Mouse (Mus musculus) liver, postnatal 0 days (tissue): ENCODE measurements around the gene Scube2. TPM values are rescaled to one million over a fixed set of nuclear protein-coding genes. Genes with fewer than 3 reads are reported as not detected.

Source experiments
- ATAC-seq: fragments of 200-750 bp; cut with Nextera tagmentation; 2 replicates; pipeline ENCODE4 v1.8.0; 2017; ENCODE audit warnings: mild to moderate bottlenecking, moderate library complexity
- DNase-seq: peaks from one replicate; pipeline ENCODE4 v3.0.0-alpha.2; 2016
- H3K27ac ChIP-seq: fragments of 300-500 bp; sonication (generic); 2 replicates; pipeline ENCODE4 v1.5.1; 2014; ENCODE audit warnings: antibody characterized with exemption, moderate library complexity, mild to moderate bottlenecking, low read depth
- H3K27me3 ChIP-seq: fragments of 300-500 bp; sonication (generic); 2 replicates; pipeline ENCODE4 v1.6.1; 2014; ENCODE audit warnings: low read length, control low read depth, mixed read lengths; ENCODE audit not compliant: insufficient read depth
- H3K36me3 ChIP-seq: fragments of 300-500 bp; sonication (generic); replicated peaks from 2 replicates; pipeline ENCODE4 v1.6.1; 2014; ENCODE audit warnings: mild to moderate bottlenecking, control low read depth, low read length, moderate library complexity, mixed read lengths; ENCODE audit not compliant: insufficient read depth
- H3K4me1 ChIP-seq: fragments of 300-500 bp; sonication (generic); 2 replicates; pipeline ENCODE4 v1.6.1; 2014; ENCODE audit warnings: antibody characterized with exemption, mild to moderate bottlenecking, control low read depth; ENCODE audit not compliant: insufficient read depth
- H3K4me2 ChIP-seq: fragments of 300-500 bp; sonication (generic); 2 replicates; pipeline ENCODE4 v1.6.1; 2014; ENCODE audit warnings: low read depth, mild to moderate bottlenecking, low read length, moderate library complexity, mixed read lengths
- H3K4me3 ChIP-seq: fragments of 300-500 bp; sonication (generic); 2 replicates; pipeline ENCODE4 v1.5.1; 2014; ENCODE audit warnings: low read depth, low read length
- H3K9ac ChIP-seq: fragments of 300-500 bp; sonication (generic); replicated peaks from 2 replicates; pipeline ENCODE4 v1.6.1; 2014; ENCODE audit warnings: mild to moderate bottlenecking, moderate library complexity
- H3K9me3 ChIP-seq: fragments of 300-500 bp; sonication (generic); 2 replicates; pipeline ENCODE4 v1.6.1; 2016; ENCODE audit warnings: mild to moderate bottlenecking, control low read depth, low read length, mixed read lengths
- CTCF ChIP-seq: sonication (generic); IDR thresholded peaks from 2 replicates; pipeline ENCODE4 v1.5.1; 2016; ENCODE audit warnings: antibody characterized with exemption, low read depth
- EP300 ChIP-seq: IDR thresholded peaks from 2 replicates; pipeline ENCODE4 v1.6.1; 2016; ENCODE audit warnings: antibody characterized with exemption, low read depth, mild to moderate bottlenecking
- WGBS: fragments of 180-500 bp; shearing (Covaris S2); extraction: QIAGEN DNeasy Blood & Tissue Kit; methylation state at CpG from one replicate; pipeline ENCODE4 v1.1.7; 2014; ENCODE audit not compliant: insufficient replicate concordance; 5-methylcytosine and 5-hydroxymethylcytosine counted together
- polyA plus RNA-seq: library from polyadenylated mRNA; unstranded; fragments of >200 nt; fragmentation: Nextera tagmentation; extraction: Ambion mirVana; gene quantifications from 2 replicates; pipeline ENCODE4 v1.2.1, GENCODE M21; 2015

The Scube2 gene
- polyA plus RNA-seq: 0.04 and 0.06 TPM in 2 replicates

DNA sequence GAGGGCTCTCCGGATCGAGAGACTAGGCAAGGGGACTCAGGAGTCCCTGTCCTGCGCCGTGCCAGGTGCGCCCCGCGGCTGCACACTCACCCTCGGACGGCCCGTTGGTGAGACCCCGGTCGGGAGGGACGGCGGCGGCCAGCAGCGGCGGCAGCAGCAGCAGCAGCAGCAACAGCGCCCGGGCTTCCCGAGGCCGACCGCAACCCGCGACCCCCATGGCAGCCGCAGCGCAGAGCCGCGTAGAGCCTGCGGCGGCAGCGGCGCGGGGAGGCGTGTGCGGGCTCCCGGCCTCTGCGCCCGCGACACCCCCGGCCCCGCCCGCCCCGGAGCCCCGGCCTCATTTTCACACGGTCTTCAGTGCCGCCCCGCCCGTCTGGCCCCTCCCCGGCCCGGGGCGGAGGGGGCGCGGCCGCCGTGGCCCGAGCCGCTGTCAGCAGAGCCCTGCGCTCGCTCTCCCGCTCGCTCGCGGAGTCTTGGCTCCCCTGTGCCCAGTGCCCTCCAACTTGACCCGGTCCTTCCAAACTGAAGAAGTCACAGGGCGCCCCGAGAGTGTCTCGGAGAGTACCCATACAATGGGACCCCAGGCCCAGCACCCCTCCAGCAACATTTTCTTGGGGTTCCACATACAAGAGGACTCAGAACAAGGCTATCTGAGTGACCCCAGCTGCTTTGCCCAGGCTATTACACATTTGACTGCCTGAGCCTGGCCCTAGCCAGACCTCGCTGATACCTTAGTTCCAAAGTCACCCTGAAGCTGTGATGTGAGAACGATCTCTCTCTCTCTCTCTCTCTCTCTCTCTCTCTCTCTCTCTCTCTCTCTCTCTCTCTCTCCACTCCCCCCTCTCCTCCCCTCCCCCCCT is at the start of gene Scube2:
TSS of gene Scube2 (minus strand) at position 310 of the 860 bp plus-strand sequence.
- WGBS: 3% methylated on average over 43 of the region's 69 CpGs
- peak; percentile 28 for DNase-seq
- Histone ChIP-seq H3K4me1 (no peaks in the 10 kb centered on the region; the same call in 1 of the 2 replicates), H3K9me3 (no peaks in the 10 kb centered on the region), H3K27me3 (peaks cover 42% of the 10 kb centered on the region), H3K4me3 (peak within 1 kb of the TSS; percentile 50), H3K4me2 (peak within 1 kb of the TSS; percentile 83), H3K9ac (0 out of 2 replicates have a peak within 1 kb of the TSS, but pooled peaks have one; percentile 0), H3K36me3 (no peaks in the 10 kb centered on the region), H3K27ac (no peak within 1 kb of the TSS)
- TF ChIP-seq EP300: no peak
- TF ChIP-seq CTCF: no peak
- no peak for ATAC-seq

DNA sequence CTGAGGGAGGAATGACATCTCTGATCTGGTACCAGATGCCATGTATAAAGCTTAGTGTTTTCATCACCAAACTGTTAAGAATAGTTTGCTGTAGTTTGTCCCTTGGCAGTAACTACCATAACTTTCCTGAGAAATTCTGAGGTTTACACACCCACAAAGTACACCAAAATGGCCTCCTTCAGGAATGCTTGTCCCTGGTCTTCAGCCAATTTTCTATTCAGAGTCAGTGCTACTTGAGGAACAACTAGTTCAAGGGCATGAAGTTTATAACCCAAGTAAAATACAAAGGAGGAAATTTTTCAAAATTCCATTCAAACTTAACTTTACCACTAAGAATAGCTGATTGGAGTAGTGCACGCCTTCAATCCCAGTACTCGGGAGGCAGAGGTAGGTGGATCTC is 40.7 kb upstream of the Scube2 start:
- no peak for DNase-seq
- H3K4me1 ChIP-seq: no peaks in the 10 kb centered on the region
- H3K36me3 ChIP-seq: peaks cover 72% of the 10 kb centered on the region
- no peak overlapping the region for H3K4me2 ChIP-seq
- no peak overlapping the region for H3K27ac ChIP-seq
- no peak overlapping the region for H3K9ac ChIP-seq
- no peak for ATAC-seq
- no peak overlapping the region for H3K4me3 ChIP-seq
- no peaks in the 10 kb centered on the region for H3K9me3 ChIP-seq
- H3K27me3 ChIP-seq: no peaks in the 10 kb centered on the region
- 77% methylated on average over 2 of the region's 2 CpGs for WGBS
- TF ChIP-seq CTCF: no peak
- TF ChIP-seq EP300: no peak

DNA sequence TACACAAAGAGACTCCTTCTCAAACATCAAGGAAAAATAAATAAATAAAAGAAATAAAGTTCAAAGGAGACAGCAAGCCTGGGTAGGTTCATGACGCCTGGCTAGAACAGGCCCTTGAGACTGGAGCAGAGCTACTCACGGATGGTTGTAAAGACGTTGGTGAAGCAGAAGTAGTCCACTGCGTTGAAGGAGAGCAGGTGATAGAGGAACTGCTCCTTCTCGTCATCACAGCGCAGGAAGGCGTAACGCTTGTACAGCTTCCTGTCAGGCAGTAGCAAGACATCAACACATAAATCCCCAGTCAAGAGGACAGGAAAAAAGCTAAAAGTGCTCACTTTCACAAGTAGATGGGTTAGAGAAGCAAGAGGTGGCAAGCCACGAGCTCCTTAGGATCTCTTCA is 35.4 kb upstream of the Scube2 start:
- H3K4me2 ChIP-seq: no peak overlapping the region
- no peak overlapping the region for H3K27ac ChIP-seq
- no peak for TF ChIP-seq CTCF
- no peak for TF ChIP-seq EP300
- H3K36me3 ChIP-seq: peaks cover 87% of the 10 kb centered on the region
- no peak overlapping the region for H3K4me3 ChIP-seq
- WGBS: 59% methylated on average over 9 of the region's 9 CpGs
- no peaks in the 10 kb centered on the region for H3K27me3 ChIP-seq
- DNase-seq (no peak), ATAC-seq (no peak)
- no peak overlapping the region for H3K9ac ChIP-seq
- H3K9me3 ChIP-seq: no peaks in the 10 kb centered on the region
- no peaks in the 10 kb centered on the region for H3K4me1 ChIP-seq

DNA sequence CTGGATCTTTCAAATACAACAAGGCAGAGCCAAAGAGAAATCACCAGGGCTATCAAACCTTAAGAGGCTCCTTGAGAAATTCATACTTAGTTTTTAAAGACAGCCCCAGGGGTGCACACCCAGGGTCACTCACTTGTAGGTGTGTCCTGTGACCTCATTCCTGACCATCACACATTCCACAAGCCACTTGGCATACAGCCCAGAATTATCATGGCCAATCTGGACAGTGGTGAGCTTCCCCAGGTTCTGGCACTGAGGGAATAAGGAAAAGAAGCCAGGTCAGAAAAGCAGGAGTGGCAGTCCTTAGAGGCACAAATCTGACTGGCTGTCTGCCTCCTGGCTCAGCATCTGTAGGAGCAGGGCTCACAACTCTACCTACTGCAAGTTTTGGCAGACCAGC is 33.4 kb upstream of the Scube2 start:
- ATAC-seq (peak; percentile 66; the same call in 1 of the 2 replicates), DNase-seq (peak; percentile 33)
- TF ChIP-seq EP300: no peak
- no peak for TF ChIP-seq CTCF
- Histone ChIP-seq H3K4me1 (no peaks in the 10 kb centered on the region), H3K27me3 (no peaks in the 10 kb centered on the region), H3K9ac (no peak overlapping the region), H3K36me3 (peaks cover 92% of the 10 kb centered on the region), H3K27ac (no peak overlapping the region), H3K4me3 (no peak overlapping the region), H3K9me3 (no peaks in the 10 kb centered on the region), H3K4me2 (no peak overlapping the region)

DNA sequence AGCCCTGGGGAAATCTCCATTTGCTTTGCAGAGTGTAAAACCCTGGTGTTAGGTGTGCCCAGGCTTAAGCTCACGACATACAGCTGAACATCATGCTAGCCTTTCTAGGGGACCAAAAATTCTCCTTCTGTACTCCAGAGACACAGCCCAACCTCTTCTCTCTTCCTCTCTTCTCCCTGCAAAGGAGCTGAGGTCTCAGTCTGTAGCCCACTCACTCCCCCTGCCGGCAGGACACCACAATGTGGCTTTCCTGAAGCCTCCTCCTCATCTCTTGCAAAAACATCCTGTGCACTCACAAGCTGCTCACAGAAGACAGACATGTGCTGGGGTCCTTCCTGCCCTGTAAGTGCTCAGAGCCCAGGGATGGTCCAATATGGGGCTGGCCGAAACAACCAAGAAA is 27.1 kb upstream of the Scube2 start:
- peak; percentile 75 for DNase-seq
- Histone ChIP-seq H3K4me2 (no peak overlapping the region), H3K4me1 (no peaks in the 10 kb centered on the region), H3K27me3 (no peaks in the 10 kb centered on the region), H3K4me3 (no peak overlapping the region), H3K27ac (no peak overlapping the region), H3K9me3 (no peaks in the 10 kb centered on the region), H3K36me3 (peaks cover 48% of the 10 kb centered on the region), H3K9ac (no peak overlapping the region)
- 40% methylated on average over 3 of the region's 3 CpGs for WGBS
- no peak for ATAC-seq
- TF ChIP-seq CTCF: peak; percentile 84
- no peak for TF ChIP-seq EP300

DNA sequence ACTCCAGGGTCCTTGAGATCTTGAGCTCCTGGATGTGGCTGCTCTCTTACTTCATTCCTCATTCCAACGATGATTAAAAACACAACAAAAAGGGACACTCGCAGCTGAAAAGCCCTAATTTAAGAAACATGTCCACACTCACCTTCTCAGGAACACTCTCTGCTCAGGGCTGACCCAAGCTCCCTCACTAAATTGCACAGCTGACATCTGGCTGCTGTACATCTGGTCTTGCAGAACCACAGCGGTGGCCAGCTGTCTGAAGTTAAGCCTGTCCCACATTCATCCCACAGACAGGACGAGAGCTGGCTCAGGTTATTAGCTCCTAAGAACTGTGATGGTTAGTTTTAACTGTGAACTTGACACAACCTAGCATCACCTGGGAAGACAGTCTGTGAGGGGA is 26.3 kb upstream of the Scube2 start:
- no peak for TF ChIP-seq CTCF
- no peak for TF ChIP-seq EP300
- Histone ChIP-seq H3K4me2 (no peak overlapping the region), H3K4me1 (no peaks in the 10 kb centered on the region), H3K27ac (no peak overlapping the region), H3K9me3 (no peaks in the 10 kb centered on the region), H3K9ac (no peak overlapping the region), H3K36me3 (peaks cover 42% of the 10 kb centered on the region), H3K27me3 (no peaks in the 10 kb centered on the region), H3K4me3 (no peak overlapping the region)
- no peak for DNase-seq
- 89% methylated on average over 4 of the region's 4 CpGs for WGBS
- no peak for ATAC-seq
